Mouse (Mus musculus): ENCODE data around the gene Sh3bp1.

GRCm38 (mm10) chr15:78889401-78889853, 10.1 kb upstream of the Sh3bp1 start:
- TF ChIP-seq CTCF (IDR thresholded peaks at IDR 0.05; ENCODE audit: low read depth) = no peak
- TF ChIP-seq EP300 (optimal IDR thresholded peaks at IDR 0.05) = no peak

Measured in stomach, postnatal 0 days (tissue).